Mouse (Mus musculus): ENCODE measurements around the gene Dnase2b.

The Dnase2b gene

GRCm38 (mm10) chr3:146567884-146568530, 47.4 kb downstream of the Dnase2b start:
- peak; percentile 33 for DNase-seq

GRCm38 (mm10) chr3:146567366-146567765, 48.0 kb downstream of the Dnase2b start:
- DNase-seq: no peak

- DNase-seq: no peak
Observed at GRCm38 (mm10) chr3:146565065-146565411, 50.4 kb downstream of the Dnase2b start.

- DNase-seq: peak; percentile 71
Observed at GRCm38 (mm10) chr3:146564268-146565064, 50.9 kb downstream of the Dnase2b start.

GRCm38 (mm10) chr3:146562936-146563335, 52.5 kb downstream of the Dnase2b start:
- no peak for DNase-seq

GRCm38 (mm10) chr3:146557507-146557906, 57.9 kb downstream of the Dnase2b start:
- peak; percentile 20 for DNase-seq

GRCm38 (mm10) chr3:146556567-146556966, 58.8 kb downstream of the Dnase2b start:
- DNase-seq: no peak

GRCm38 (mm10) chr3:146554816-146555215, 60.6 kb downstream of the Dnase2b start:
- no peak for DNase-seq

GRCm38 (mm10) chr3:146543632-146544031, 71.8 kb downstream of the Dnase2b start:
- DNase-seq: no peak

- DNase-seq: no peak
Observed at GRCm38 (mm10) chr3:146540521-146541273, 74.7 kb downstream of the Dnase2b start.

- DNase-seq: no peak
Observed at GRCm38 (mm10) chr3:146534986-146535385, 80.4 kb downstream of the Dnase2b start.
